Comparison of ENCODE assay signal across 19 mouse cellular contexts in genomic region chr1:81718233-81718632, GRCm38 (mm10).
DNase-seq lines count a peak whose midpoint lies in the region; ATAC-seq and TF ChIP-seq lines count a peak whose summit lies in the region.
"Had no signal": no experiment of that assay in that cellular context is flagged by ENCODE, and none has a peak within 500 bp of the region (broad histone marks: within the 10 kb centered on the region; RNA-seq: fewer than 3 reads in every experiment).

No protein-coding gene starts in this region.

- H3K4me3 ChIP-seq in lung, embryonic 16.5 days (ENCODE audit: low read length) = no peak overlapping the region
- no peak overlapping the region for H3K4me3 ChIP-seq in limb, embryonic 14.5 days (replicated peaks; ENCODE audit: low read length)
- H3K4me3 ChIP-seq: layer of hippocampus, adult 2 months; liver, embryonic 13.5 days; midbrain, embryonic 12.5 days; neural tube, embryonic 13.5 days had no signal

- H3K4me2 ChIP-seq in lung, embryonic 16.5 days (ENCODE audit: low read depth, low read length) = no peak overlapping the region
- H3K4me2 ChIP-seq in limb, embryonic 14.5 days (replicated peaks; ENCODE audit: low read depth, low read length, severe bottlenecking) = no peak overlapping the region
- H3K4me2 ChIP-seq: liver, embryonic 13.5 days; midbrain, embryonic 12.5 days; neural tube, embryonic 13.5 days had no signal

- H3K9me3 ChIP-seq in lung, embryonic 16.5 days (ENCODE audit: control insufficient read depth, low read length) = no peaks in the 10 kb centered on the region
- H3K9me3 ChIP-seq in limb, embryonic 14.5 days (ENCODE audit: control insufficient read depth, low read length) = no peaks in the 10 kb centered on the region
- H3K9me3 ChIP-seq: liver, embryonic 13.5 days; midbrain, embryonic 12.5 days; neural tube, embryonic 13.5 days had no signal

- peak; percentile 52 for ATAC-seq in lung, embryonic 16.5 days (ENCODE audit: low read depth)
- ATAC-seq in limb, embryonic 14.5 days (ENCODE audit: low FRiP score, low read depth) = peak; percentile 76; the same call in 1 of the 2 replicates
- ATAC-seq in megakaryocyte, adult 5-6 weeks (ENCODE audit: poor library complexity, severe bottlenecking) = no peak
- ATAC-seq: forebrain, embryonic 14.5 days; hindbrain, embryonic 16.5 days; intestine, embryonic 16.5 days had no signal

- peak overlapping the region; percentile 62; the same call in 1 of the 2 replicates for H3K27ac ChIP-seq in lung, embryonic 16.5 days (ENCODE audit: low read length)
- 0 out of 2 replicates have a peak overlapping the region, but pooled peaks have one; percentile 21 for H3K27ac ChIP-seq in limb, embryonic 14.5 days (replicated peaks; ENCODE audit: low read depth, low read length)
- H3K27ac ChIP-seq: layer of hippocampus, adult 2 months; liver, embryonic 13.5 days; midbrain, embryonic 12.5 days; neural tube, embryonic 13.5 days had no signal

- TF ChIP-seq POLR2A in limb, embryonic 14.5 days (IDR thresholded peaks at IDR 0.05; ENCODE audit: borderline replicate concordance, extremely low read depth, insufficient read depth, insufficient read length) = no peak

- H3K9ac ChIP-seq in lung, embryonic 16.5 days (ENCODE audit: low read length) = no peak overlapping the region
- H3K9ac ChIP-seq in limb, embryonic 14.5 days (ENCODE audit: low read depth, low read length, severe bottlenecking) = no peak overlapping the region
- H3K9ac ChIP-seq: liver, embryonic 13.5 days; midbrain, embryonic 12.5 days; neural tube, embryonic 13.5 days had no signal

- H3K36me3 ChIP-seq in lung, embryonic 16.5 days (ENCODE audit: control insufficient read depth, insufficient read depth, low read length) = no peaks in the 10 kb centered on the region
- no peaks in the 10 kb centered on the region for H3K36me3 ChIP-seq in limb, embryonic 14.5 days (ENCODE audit: control insufficient read depth, insufficient read depth, low read length)
- H3K36me3 ChIP-seq: liver, embryonic 13.5 days; midbrain, embryonic 12.5 days; neural tube, embryonic 13.5 days had no signal

- 0 out of 2 replicates have a peak, but pooled peaks cover 4% of the 10 kb centered on the region for H3K4me1 ChIP-seq in lung, embryonic 16.5 days (replicated peaks; ENCODE audit: control insufficient read depth, insufficient read depth, low read length)
- 0 out of 2 replicates have a peak, but pooled peaks cover 8% of the 10 kb centered on the region for H3K4me1 ChIP-seq in limb, embryonic 14.5 days (ENCODE audit: control insufficient read depth, insufficient read depth, low read length)
- H3K4me1 ChIP-seq: liver, embryonic 13.5 days; midbrain, embryonic 12.5 days; neural tube, embryonic 13.5 days had no signal

- H3K27me3 ChIP-seq in lung, embryonic 16.5 days (ENCODE audit: control insufficient read depth, insufficient read depth, low read depth, low read length) = no peaks in the 10 kb centered on the region
- no peaks in the 10 kb centered on the region for H3K27me3 ChIP-seq in limb, embryonic 14.5 days (ENCODE audit: control insufficient read depth, insufficient read depth, low read length)
- H3K27me3 ChIP-seq: liver, embryonic 13.5 days; midbrain, embryonic 12.5 days; neural tube, embryonic 13.5 days had no signal

- no peak for DNase-seq in lung, adult 18-20 months
- DNase-seq in ZHBTc4 (ENCODE audit: low read depth, low spot score) = peak; percentile 66
- peak; percentile 22 for DNase-seq in embryo, embryonic 11.5 days (ENCODE audit: low read depth, low spot score)
- DNase-seq in limb, embryonic 14.5 days (ENCODE audit: low spot score) = peak; percentile 57
- no peak for DNase-seq in cerebellum, adult 11-12 months
- DNase-seq in thymus, postnatal 10 days (ENCODE audit: low spot score in 2 of 2) = no peak
- DNase-seq: adrenal gland, postnatal 36 days; cerebellum, adult 2 months; kidney, postnatal 10 days; liver, embryonic 13.5 days; lung, postnatal 36 days had no signal

Comparison
In these comparisons a context has a peak if more than half of its experiments do, and no peak if none do; other contexts are left out.
1. DNase-seq: peak in ZHBTc4 (single experiment), embryo, embryonic 11.5 days (single experiment) and limb, embryonic 14.5 days (single experiment); none in lung, adult 18-20 months (0 of 2), cerebellum, adult 11-12 months (single experiment) and thymus, postnatal 10 days (0 of 2).